Mouse (Mus musculus): ENCODE measurements around the gene Ndufa8. TPM values are rescaled to one million over a fixed set of nuclear protein-coding genes. Genes with fewer than 3 reads are reported as not detected.
A peak's percentile ranks its signal among the peaks of the same experiment; 100 is the strongest.

Ndufa8 gene
- total RNA-seq, 2 experiments from 2014 or later = 197 to 198 TPM

DNA sequence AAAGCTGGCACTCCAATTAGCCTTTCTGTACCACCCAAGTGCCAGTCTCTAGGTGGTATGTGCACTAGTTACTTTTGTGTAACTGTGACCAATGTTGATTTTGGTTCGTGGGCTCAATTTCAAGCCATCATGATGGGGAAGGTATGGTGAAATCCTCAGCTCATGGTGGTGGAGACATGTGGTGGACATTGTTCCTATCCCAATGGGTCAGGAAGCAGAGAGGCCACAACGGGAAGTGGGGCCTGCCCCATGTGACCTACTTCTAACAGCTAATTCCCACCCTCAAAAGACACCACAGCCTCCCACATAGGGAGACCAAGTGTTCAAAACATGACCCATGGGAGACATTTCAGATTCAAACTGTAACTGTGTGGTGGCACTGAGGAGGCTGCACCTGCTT is 52.5 kb downstream of the Ndufa8 start:
- intact Hi-C loops (cut with DNase I) = no loop called here
- DNase-seq (ENCODE audit: low spot score in 2 of 2) = no peak

- DNase-seq (ENCODE audit: low spot score in 2 of 2) = peak in 1 of 2 experiments; percentile 64
- intact Hi-C loops (cut with DNase I) = no loop called here
Observed at GRCm38 (mm10) chr2:35994303-35994702, 54.9 kb downstream of the Ndufa8 start.

- intact Hi-C loops (cut with DNase I) = no loop called here
- no peak for DNase-seq (ENCODE audit: low spot score in 2 of 2)
Observed at GRCm38 (mm10) chr2:35993481-35993880, 55.7 kb downstream of the Ndufa8 start.

GRCm38 (mm10) chr2:35992259-35992658 is 56.9 kb downstream of the Ndufa8 start:
- intact Hi-C loops (cut with DNase I) = no loop called here
- no peak for DNase-seq (ENCODE audit: low spot score in 2 of 2)

Other genes with a start within 250 kb of the Ndufa8 start
- gene Ttll11, start 69.5 kb downstream of the Ndufa8 start, total RNA-seq (2021) = 10 to 100 TPM; 38.2 to 43.3 TPM
- gene Morn5, start 52 bp upstream of the Ndufa8 start, total RNA-seq (2021) = under 1 TPM; 0.53 to 0.82 TPM
- 10 to 100 TPM; 17.5 to 20.0 TPM for gene Lhx6, start 56.0 kb upstream of the Ndufa8 start, total RNA-seq (2021)
- 10 to 100 TPM; 15.5 to 20.0 TPM for gene Mrrf, start 87.0 kb upstream of the Ndufa8 start, total RNA-seq (2021)
- 10 to 100 TPM; 53.4 to 54.6 TPM for gene Rbm18, start 87.4 kb upstream of the Ndufa8 start, total RNA-seq (2021)
- 10 to 100 TPM; 15.5 to 19.8 TPM for gene Ptgs1, start 181.0 kb upstream of the Ndufa8 start, total RNA-seq (2021)